Mouse (Mus musculus) stomach, embryonic 14.5 days (tissue): ENCODE measurements around the gene Cldn20. TPM values are rescaled to one million over a fixed set of nuclear protein-coding genes. Genes with fewer than 3 reads are reported as not detected.

Experiments used
- ATAC-seq: fragments of 200-750 bp; cut with Nextera tagmentation; 2 replicates; pipeline ENCODE4 v1.8.0; 2017; ENCODE audit warnings: low read depth, moderate TSS enrichment; ENCODE audit not compliant: insufficient number of reproducible peaks, insufficient read depth, low FRiP score
- H3K27ac ChIP-seq: fragments of 300-500 bp; sonication (generic); 2 replicates; pipeline ENCODE4 v1.5.1; 2014; ENCODE audit warnings: mild to moderate bottlenecking, low read length, moderate library complexity, mixed read lengths
- H3K27me3 ChIP-seq: fragments of 300-500 bp; sonication (generic); 2 replicates; pipeline ENCODE4 v1.6.1; 2014; ENCODE audit warnings: low read length, control low read depth, mixed read lengths; ENCODE audit not compliant: control insufficient read depth, insufficient read depth
- H3K36me3 ChIP-seq: fragments of 300-500 bp; sonication (generic); 2 replicates; pipeline ENCODE4 v1.6.1; 2014; ENCODE audit warnings: mild to moderate bottlenecking, control low read depth, low read length, moderate library complexity, mixed read lengths; ENCODE audit not compliant: control insufficient read depth, insufficient read depth
- H3K4me1 ChIP-seq: fragments of 300-500 bp; sonication (generic); 2 replicates; pipeline ENCODE4 v1.6.1; 2014; ENCODE audit warnings: low read length, control low read depth, mixed read lengths; ENCODE audit not compliant: control insufficient read depth, insufficient read depth
- H3K4me2 ChIP-seq: fragments of 300-500 bp; sonication (generic); replicated peaks from 2 replicates; pipeline ENCODE4 v1.6.1; 2014; ENCODE audit warnings: low read depth, low read length, control low read depth
- H3K4me3 ChIP-seq: fragments of 300-500 bp; sonication (generic); 2 replicates; pipeline ENCODE4 v1.5.1; 2014; ENCODE audit warnings: low read depth, low read length, control low read depth
- H3K9ac ChIP-seq: fragments of 300-500 bp; sonication (generic); replicated peaks from 2 replicates; pipeline ENCODE4 v1.6.1; 2014; ENCODE audit warnings: low read depth, mild to moderate bottlenecking, control low read depth, low read length, moderate library complexity, mixed read lengths
- H3K9me3 ChIP-seq: fragments of 300-500 bp; sonication (generic); 2 replicates; pipeline ENCODE4 v1.6.1; 2016; ENCODE audit warnings: low read depth, low read length, control low read depth; ENCODE audit not compliant: control insufficient read depth
- WGBS: fragments of 180-500 bp; shearing (Covaris S2); extraction: QIAGEN DNeasy Blood & Tissue Kit; methylation state at CpG from one replicate; pipeline ENCODE4 v1.1.7; 2014; 5-methylcytosine and 5-hydroxymethylcytosine counted together
- polyA plus RNA-seq: library from polyadenylated mRNA; unstranded; fragments of >200 nt; fragmentation: Nextera tagmentation; extraction: Ambion mirVana; gene quantifications from 2 replicates; pipeline ENCODE4 v1.2.1, GENCODE M21; 2014

Gene Cldn20
- polyA plus RNA-seq, 1 experiment from 2014 or later, result 0.55 TPM

DNA sequence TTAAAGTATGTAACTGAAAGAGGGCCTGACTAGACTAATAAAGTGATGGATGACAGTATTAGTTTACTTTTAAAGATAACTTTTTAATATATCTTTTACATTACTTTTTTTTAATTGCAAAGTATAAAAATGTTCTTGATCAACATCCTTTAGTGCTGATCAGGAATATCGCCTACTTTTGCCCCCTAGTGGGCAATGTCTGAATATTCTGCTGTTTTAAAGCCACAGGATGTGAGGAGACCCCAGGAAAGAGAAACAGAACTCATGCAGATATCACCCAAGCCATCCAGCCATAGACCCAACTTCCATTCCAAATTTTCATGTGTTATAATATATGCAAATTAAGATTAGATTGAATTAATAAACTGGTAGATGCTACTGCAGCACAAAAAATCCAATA lies 1.1 kb downstream of the Cldn20 start:
- H3K4me2 ChIP-seq, result no peak overlapping the region
- WGBS, result 23% methylated on average over 1 of the region's 1 CpGs
- no peaks in the 10 kb centered on the region for H3K9me3 ChIP-seq
- no peaks in the 10 kb centered on the region for H3K36me3 ChIP-seq
- no peak overlapping the region for H3K4me3 ChIP-seq
- H3K27me3 ChIP-seq, result no peaks in the 10 kb centered on the region
- H3K27ac ChIP-seq, result no peak overlapping the region
- no peak for ATAC-seq
- H3K4me1 ChIP-seq, result no peaks in the 10 kb centered on the region
- H3K9ac ChIP-seq, result no peak overlapping the region

DNA sequence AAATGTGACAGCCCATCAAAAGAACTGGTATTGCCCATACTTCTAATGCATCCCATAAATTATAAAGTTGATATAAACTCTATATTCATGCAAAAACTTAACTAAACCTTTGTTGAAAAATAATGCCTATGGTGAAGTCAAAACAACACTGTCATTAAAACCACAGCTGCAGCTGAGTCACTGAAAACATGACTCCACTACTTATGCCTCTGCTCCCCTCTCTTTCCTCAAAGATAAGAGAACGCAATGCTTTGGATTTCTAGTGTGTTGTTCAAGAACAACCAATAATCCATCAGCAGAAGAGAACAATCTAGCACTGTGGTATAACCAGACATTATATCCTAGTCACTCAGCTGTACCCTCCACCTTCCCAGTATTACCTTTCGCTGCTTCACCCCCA lies 8.0 kb downstream of the Cldn20 start:
- WGBS, result 89% methylated on average over 2 of the region's 2 CpGs
- ATAC-seq, result no peak
- no peak overlapping the region for H3K4me2 ChIP-seq
- H3K9ac ChIP-seq, result no peak overlapping the region
- no peak overlapping the region for H3K4me3 ChIP-seq
- H3K27me3 ChIP-seq, result no peaks in the 10 kb centered on the region
- no peak overlapping the region for H3K27ac ChIP-seq
- H3K36me3 ChIP-seq, result peaks cover 8% of the 10 kb centered on the region; the same call in 1 of the 2 replicates
- no peaks in the 10 kb centered on the region for H3K9me3 ChIP-seq
- no peaks in the 10 kb centered on the region for H3K4me1 ChIP-seq

DNA sequence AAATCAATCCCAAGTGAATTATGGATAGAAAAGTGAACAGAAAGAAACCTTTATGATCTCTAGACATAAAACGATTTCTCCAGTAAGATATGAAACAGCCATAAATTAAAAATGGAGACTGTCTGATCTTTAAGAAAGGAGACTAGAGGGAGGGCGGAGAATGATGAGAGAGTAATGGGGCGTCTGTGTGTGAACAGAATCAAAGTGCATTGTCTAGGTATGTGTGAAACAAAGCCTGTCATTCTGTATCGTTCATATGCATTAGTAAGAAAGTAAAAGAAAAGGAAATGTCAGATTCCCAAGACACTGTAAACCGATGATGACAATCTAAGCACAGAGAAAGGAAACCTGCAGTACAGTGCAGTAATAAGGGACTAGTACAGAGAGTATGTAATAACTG lies 8.7 kb downstream of the Cldn20 start:
- Histone ChIP-seq H3K9ac (no peak overlapping the region), H3K4me3 (no peak overlapping the region), H3K4me1 (no peaks in the 10 kb centered on the region), H3K27me3 (no peaks in the 10 kb centered on the region), H3K4me2 (no peak overlapping the region), H3K27ac (no peak overlapping the region), H3K36me3 (peaks cover 8% of the 10 kb centered on the region; the same call in 1 of the 2 replicates), H3K9me3 (no peaks in the 10 kb centered on the region)
- no peak for ATAC-seq
- 71% methylated on average over 5 of the region's 5 CpGs for WGBS

DNA sequence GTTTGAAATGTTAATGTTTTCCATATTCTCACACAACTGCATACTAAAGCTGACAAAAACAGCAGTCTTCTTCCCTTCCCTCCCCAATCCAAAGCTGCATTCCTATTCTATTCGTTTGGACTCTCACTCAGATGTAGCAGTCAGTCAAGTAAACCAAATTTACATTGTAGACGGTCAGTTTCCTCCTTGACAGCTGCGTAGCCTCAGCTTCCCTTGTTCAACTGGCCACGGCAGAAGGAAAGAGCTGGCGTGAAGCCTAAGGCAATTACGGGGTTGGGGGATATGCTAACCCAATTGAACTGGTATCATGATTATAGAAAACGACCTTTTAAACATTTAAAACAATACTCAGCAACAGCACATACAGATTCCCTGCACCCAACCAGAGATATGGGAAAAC lies 15.4 kb downstream of the Cldn20 start:
- Histone ChIP-seq H3K27ac (no peak overlapping the region), H3K9ac (no peak overlapping the region), H3K4me1 (no peaks in the 10 kb centered on the region), H3K27me3 (no peaks in the 10 kb centered on the region), H3K36me3 (peaks cover 2% of the 10 kb centered on the region; the same call in 1 of the 2 replicates), H3K4me3 (no peak overlapping the region), H3K4me2 (no peak overlapping the region), H3K9me3 (no peaks in the 10 kb centered on the region)
- 58% methylated on average over 7 of the region's 7 CpGs for WGBS
- ATAC-seq, result no peak

DNA sequence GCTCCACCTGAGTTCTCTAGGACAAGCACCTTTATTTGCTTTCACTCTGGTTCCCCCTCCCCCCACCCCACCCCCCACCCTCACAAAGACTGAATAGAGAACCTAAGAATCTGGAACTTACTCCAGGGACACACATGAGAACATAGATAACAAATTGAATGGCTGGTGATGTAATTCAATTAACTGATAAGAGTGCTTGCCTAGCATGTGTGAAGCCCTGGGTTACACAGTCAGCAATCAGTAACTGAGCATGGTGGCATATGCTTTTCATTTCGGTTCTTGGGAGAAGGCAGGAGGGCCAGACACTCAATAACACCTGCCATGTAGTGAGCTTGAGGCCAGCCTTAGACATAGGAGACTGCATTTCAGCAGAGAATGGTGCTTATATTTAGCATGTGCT lies 23.9 kb downstream of the Cldn20 start:
- Histone ChIP-seq H3K4me1 (peaks cover 9% of the 10 kb centered on the region), H3K9me3 (no peaks in the 10 kb centered on the region), H3K27ac (no peak overlapping the region), H3K27me3 (no peaks in the 10 kb centered on the region), H3K4me2 (no peak overlapping the region), H3K36me3 (no peaks in the 10 kb centered on the region; the same call in 1 of the 2 replicates), H3K4me3 (no peak overlapping the region), H3K9ac (no peak overlapping the region)
- 61% methylated on average over 1 of the region's 1 CpGs for WGBS
- ATAC-seq, result no peak; the same call in 1 of the 2 replicates

DNA sequence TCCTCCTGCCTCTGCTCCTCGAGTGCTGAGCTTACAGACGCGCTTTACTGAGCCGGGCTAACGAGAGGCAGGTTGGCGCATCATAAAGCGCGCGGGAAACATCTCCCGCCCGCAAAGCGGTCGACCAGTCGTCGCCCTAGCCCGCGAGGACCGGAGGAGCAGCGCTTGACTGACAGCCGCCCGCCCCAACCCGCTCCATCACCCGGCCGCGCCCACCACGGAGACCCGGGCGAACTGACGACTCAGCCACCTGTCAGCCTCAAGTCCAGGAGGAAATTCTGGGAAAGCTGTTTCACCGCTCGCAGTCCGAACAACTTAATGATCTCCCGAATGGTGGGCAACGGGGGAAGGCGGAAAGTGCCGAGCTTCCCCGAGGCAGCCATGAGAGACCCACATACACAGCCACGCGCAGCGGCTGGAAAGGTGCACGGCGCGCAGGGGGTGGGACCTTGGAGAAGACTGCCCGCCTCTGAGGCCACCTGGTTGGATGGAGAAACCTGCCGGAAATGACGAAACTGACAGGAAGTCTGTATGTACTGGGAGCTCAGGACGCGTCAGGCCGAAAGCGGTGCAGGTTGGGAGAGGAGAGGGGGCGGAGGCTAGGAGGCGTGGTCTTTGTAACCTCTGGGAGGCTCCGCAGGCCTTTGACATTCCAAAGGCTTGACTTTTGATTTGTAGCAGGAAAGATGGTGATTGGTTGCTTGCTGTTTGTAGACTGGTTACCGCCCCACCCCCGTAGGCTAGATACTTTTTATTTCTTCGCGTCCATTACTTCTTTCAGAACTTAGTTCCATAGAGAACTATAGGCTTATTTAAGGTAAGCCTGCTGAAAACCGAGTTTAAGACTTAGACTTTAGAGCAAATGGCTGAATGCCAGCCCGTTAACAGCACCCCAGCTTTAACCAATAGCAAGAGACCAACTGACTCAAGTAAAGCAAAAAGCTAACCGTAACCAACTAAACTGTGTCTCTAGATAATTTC lies 25.3 kb downstream of the Cldn20 start, which contains the start of gene Tfb1m:
Gene Tfb1m (minus strand): TSS at position 451 of the 981 bp plus-strand sequence.
- ATAC-seq, result peak; percentile 99
- peak within 1 kb of the TSS; percentile 49 for H3K9ac ChIP-seq
- H3K36me3 ChIP-seq, result no peaks in the 10 kb centered on the region; the same call in 1 of the 2 replicates
- WGBS, result under 1% methylated on average over 60 of the region's 60 CpGs
- H3K9me3 ChIP-seq, result no peaks in the 10 kb centered on the region
- peaks cover 9% of the 10 kb centered on the region for H3K4me1 ChIP-seq
- H3K4me3 ChIP-seq, result peak within 1 kb of the TSS; percentile 56
- peak within 1 kb of the TSS; percentile 89 for H3K27ac ChIP-seq
- H3K4me2 ChIP-seq, result peak within 1 kb of the TSS; percentile 72
- no peaks in the 10 kb centered on the region for H3K27me3 ChIP-seq

DNA sequence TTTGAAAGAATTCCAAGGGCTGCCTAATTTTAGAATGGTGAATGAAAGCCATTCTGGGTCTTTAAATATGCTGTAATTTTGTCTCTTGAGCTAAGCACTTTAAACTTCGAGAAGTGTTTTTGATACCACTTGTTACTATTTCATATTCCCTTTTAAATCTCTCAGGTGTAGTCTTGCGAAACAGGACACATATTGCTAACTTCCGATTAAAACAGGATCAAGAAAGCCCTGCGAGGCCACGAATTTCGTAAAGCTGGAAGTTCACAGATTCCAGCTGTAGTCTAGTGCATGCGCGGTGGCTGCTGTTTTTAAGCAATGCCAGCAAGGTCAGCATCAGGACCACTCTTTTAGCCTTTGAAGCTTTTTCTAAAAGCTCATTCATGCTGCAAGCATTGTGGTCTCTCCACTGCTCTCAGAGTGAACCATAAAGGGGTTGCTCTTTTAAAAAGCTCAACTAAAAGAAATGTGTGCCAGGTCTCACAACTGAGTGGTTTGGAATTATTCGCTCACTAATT lies 26.1 kb downstream of the Cldn20 start:
- H3K4me1 ChIP-seq, result peaks cover 9% of the 10 kb centered on the region
- peak overlapping the region; percentile 41 for H3K4me2 ChIP-seq
- H3K4me3 ChIP-seq, result peak overlapping the region; percentile 56
- H3K9me3 ChIP-seq, result no peaks in the 10 kb centered on the region
- no peak for ATAC-seq
- no peaks in the 10 kb centered on the region; the same call in 1 of the 2 replicates for H3K36me3 ChIP-seq
- no peak overlapping the region; the same call in 1 of the 2 replicates for H3K9ac ChIP-seq
- H3K27me3 ChIP-seq, result no peaks in the 10 kb centered on the region
- WGBS, result 79% methylated on average over 9 of the region's 9 CpGs
- peak overlapping the region; percentile 74 for H3K27ac ChIP-seq

DNA sequence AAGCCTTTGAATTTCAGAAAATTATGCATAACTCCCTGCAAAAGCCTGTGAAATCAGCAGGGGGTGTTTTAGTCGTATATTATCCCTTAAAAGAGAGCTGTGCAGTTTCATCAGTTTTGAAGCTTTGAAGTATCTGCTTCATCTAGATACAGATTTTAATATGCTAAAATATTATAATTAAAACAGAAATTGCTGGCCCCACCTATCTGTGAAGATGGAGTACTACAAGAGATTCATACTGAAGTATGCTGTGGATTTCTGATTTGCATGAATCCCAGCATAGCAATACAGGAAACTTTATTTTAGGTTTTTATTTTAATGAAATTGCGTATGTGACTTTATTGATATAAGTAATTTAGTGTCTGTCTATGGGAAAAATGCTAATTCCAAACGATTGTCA lies 28.2 kb downstream of the Cldn20 start:
- no peak for ATAC-seq
- Histone ChIP-seq H3K4me3 (no peak overlapping the region), H3K9ac (no peak overlapping the region), H3K27ac (no peak overlapping the region), H3K9me3 (no peaks in the 10 kb centered on the region), H3K4me1 (peaks cover 9% of the 10 kb centered on the region), H3K4me2 (no peak overlapping the region), H3K27me3 (no peaks in the 10 kb centered on the region), H3K36me3 (no peaks in the 10 kb centered on the region)
- 77% methylated on average over 3 of the region's 3 CpGs for WGBS
